Mouse (Mus musculus): ENCODE data around the gene Kctd8.

Kctd8 gene

GRCm38 (mm10) chr5:69156489-69156888, 185.0 kb downstream of the Kctd8 start:
- DNase-seq = no peak

- no peak for DNase-seq
These were observed 195.7 kb downstream of the Kctd8 start for GRCm38 (mm10) chr5:69145827-69146226.

- DNase-seq = no peak
These were observed 200.4 kb downstream of the Kctd8 start for GRCm38 (mm10) chr5:69141082-69141481.

GRCm38 (mm10) chr5:69108718-69109117, 232.8 kb downstream of the Kctd8 start:
- DNase-seq = no peak

GRCm38 (mm10) chr5:69088912-69089311, 252.6 kb downstream of the Kctd8 start:
- no peak for DNase-seq
